In genomic region chr13:22037415-22037814, GRCm38 (mm10) we compare ENCODE assay signal across 11 mouse cellular contexts. TPM values are rescaled to one million over a fixed set of nuclear protein-coding genes. Genes with fewer than 3 reads are reported as not detected.
DNase-seq lines count a peak whose midpoint lies in the region; ATAC-seq and TF ChIP-seq lines count a peak whose summit lies in the region.
"Had no signal": no experiment of that assay in that cellular context is flagged by ENCODE, and none has a peak within 500 bp of the region (broad histone marks: within the 10 kb centered on the region; RNA-seq: fewer than 3 reads in every experiment).

No protein-coding gene starts in this region.

- TF ChIP-seq EP300 in stomach, postnatal 0 days (optimal IDR thresholded peaks at IDR 0.05): no peak

- no peaks in the 10 kb centered on the region for H3K27me3 ChIP-seq in intestine, embryonic 14.5 days (replicated peaks; ENCODE audit: control insufficient read depth, insufficient read depth, low read length)
- no peaks in the 10 kb centered on the region for H3K27me3 ChIP-seq in intestine, postnatal 0 days (replicated peaks; ENCODE audit: control insufficient read depth, insufficient read depth, low read length)
- no peaks in the 10 kb centered on the region for H3K27me3 ChIP-seq in stomach, embryonic 14.5 days (ENCODE audit: control insufficient read depth, insufficient read depth, low read length)
- no peaks in the 10 kb centered on the region for H3K27me3 ChIP-seq in stomach, postnatal 0 days (ENCODE audit: control insufficient read depth, insufficient read depth, low read length)
- no peaks in the 10 kb centered on the region for H3K27me3 ChIP-seq in limb, embryonic 10.5 days (ENCODE audit: low read depth, poor library complexity, severe bottlenecking)

- no peak overlapping the region; the same call in 1 of the 2 replicates for H3K4me2 ChIP-seq in intestine, embryonic 14.5 days (ENCODE audit: low read length)
- H3K4me2 ChIP-seq in intestine, postnatal 0 days (replicated peaks; ENCODE audit: low read depth): no peak overlapping the region
- H3K4me2 ChIP-seq in stomach, embryonic 14.5 days (replicated peaks; ENCODE audit: low read depth, low read length): no peak overlapping the region; the same call in 1 of the 2 replicates
- H3K4me2 ChIP-seq in stomach, postnatal 0 days (replicated peaks; ENCODE audit: low read depth): no peak overlapping the region

- no peaks in the 10 kb centered on the region for H3K9me3 ChIP-seq in intestine, embryonic 14.5 days (ENCODE audit: control insufficient read depth, low read length)
- no peaks in the 10 kb centered on the region for H3K9me3 ChIP-seq in intestine, postnatal 0 days (ENCODE audit: control insufficient read depth)
- H3K9me3 ChIP-seq in stomach, embryonic 14.5 days (ENCODE audit: control insufficient read depth, low read depth, low read length): no peaks in the 10 kb centered on the region
- H3K9me3 ChIP-seq in stomach, postnatal 0 days (ENCODE audit: control insufficient read depth, low read length): no peaks in the 10 kb centered on the region
- H3K9me3 ChIP-seq in limb, embryonic 10.5 days (replicated peaks): no peaks in the 10 kb centered on the region
- H3K9me3 ChIP-seq: G1E had no signal

- no peak for ATAC-seq in intestine, embryonic 14.5 days (replicated peaks; ENCODE audit: low FRiP score, low TSS enrichment, low read depth)
- ATAC-seq in intestine, postnatal 0 days: no peak
- ATAC-seq in stomach, embryonic 14.5 days (ENCODE audit: insufficient number of reproducible peaks, insufficient read depth, low FRiP score, low read depth): no peak
- no peak for ATAC-seq in stomach, postnatal 0 days (ENCODE audit: low FRiP score, low TSS enrichment)

- peaks cover 19% of the 10 kb centered on the region for H3K4me1 ChIP-seq in intestine, embryonic 14.5 days (replicated peaks; ENCODE audit: control insufficient read depth, insufficient read depth, low read length)
- H3K4me1 ChIP-seq in intestine, postnatal 0 days (replicated peaks; ENCODE audit: control insufficient read depth, insufficient read depth, low read length): 0 out of 2 replicates have a peak, but pooled peaks cover 5% of the 10 kb centered on the region
- H3K4me1 ChIP-seq in stomach, embryonic 14.5 days (ENCODE audit: control insufficient read depth, insufficient read depth, low read length): peaks cover 7% of the 10 kb centered on the region; the same call in 1 of the 2 replicates
- H3K4me1 ChIP-seq in stomach, postnatal 0 days (replicated peaks; ENCODE audit: control insufficient read depth, insufficient read depth): 0 out of 2 replicates have a peak, but pooled peaks cover 2% of the 10 kb centered on the region
- H3K4me1 ChIP-seq in limb, embryonic 10.5 days: peaks cover 14% of the 10 kb centered on the region; the same call in 1 of the 2 replicates

- H3K36me3 ChIP-seq in intestine, embryonic 14.5 days (ENCODE audit: control insufficient read depth, insufficient read depth, low read length): no peaks in the 10 kb centered on the region
- no peaks in the 10 kb centered on the region for H3K36me3 ChIP-seq in intestine, postnatal 0 days (ENCODE audit: control insufficient read depth, insufficient read depth)
- no peaks in the 10 kb centered on the region for H3K36me3 ChIP-seq in stomach, embryonic 14.5 days (ENCODE audit: control insufficient read depth, insufficient read depth, low read length)
- H3K36me3 ChIP-seq in stomach, postnatal 0 days (ENCODE audit: control insufficient read depth, insufficient read depth, low read length): no peaks in the 10 kb centered on the region
- H3K36me3 ChIP-seq in limb, embryonic 10.5 days: no peaks in the 10 kb centered on the region
- H3K36me3 ChIP-seq: G1E had no signal

- WGBS in intestine, embryonic 14.5 days: 49% methylated on average over 2 of the region's 2 CpGs
- WGBS in intestine, postnatal 0 days: 56% methylated on average over 2 of the region's 2 CpGs
- WGBS in stomach, embryonic 14.5 days: 44% methylated on average over 2 of the region's 2 CpGs
- 68% methylated on average over 2 of the region's 2 CpGs for WGBS in stomach, postnatal 0 days
- WGBS in limb, embryonic 10.5 days: 79% methylated on average over 2 of the region's 2 CpGs

- peak overlapping the region; percentile 9; the same call in 1 of the 2 replicates for H3K27ac ChIP-seq in intestine, embryonic 14.5 days (ENCODE audit: low read depth)
- H3K27ac ChIP-seq in intestine, postnatal 0 days (ENCODE audit: low read depth, low read length): no peak overlapping the region
- peak overlapping the region; percentile 87 for H3K27ac ChIP-seq in stomach, embryonic 14.5 days (ENCODE audit: low read length)
- H3K27ac ChIP-seq in stomach, postnatal 0 days (replicated peaks): no peak overlapping the region
- peak overlapping the region; percentile 95 for H3K27ac ChIP-seq in limb, embryonic 10.5 days
- H3K27ac ChIP-seq: gastrocnemius, adult 2 months had no signal

- intact Hi-C loops in left cerebral cortex, postnatal 4 days (cut with DNase I): loop anchor here (10.0 kb wide), 1 partner anchor 303 kb away; the partner anchor contains the start of gene Hist1h4j

- DNase-seq in intestine, embryonic 14.5 days (ENCODE audit: low spot score): peak; percentile 37
- no peak for DNase-seq in stomach, postnatal 0 days (ENCODE audit: low spot score)
- DNase-seq in limb, embryonic 10.5 days (ENCODE audit: low spot score): no peak
- DNase-seq in adrenal gland, postnatal 25 days: no peak
- DNase-seq in left cerebral cortex, postnatal 4 days: no peak
- DNase-seq: gastrocnemius, adult 2 months; kidney, adult 2 months had no signal

- 0 out of 2 replicates have a peak overlapping the region, but pooled peaks have one; percentile 51 for H3K9ac ChIP-seq in intestine, embryonic 14.5 days (ENCODE audit: low read length)
- H3K9ac ChIP-seq in intestine, postnatal 0 days (ENCODE audit: low read depth, low read length): no peak overlapping the region
- no peak overlapping the region for H3K9ac ChIP-seq in stomach, embryonic 14.5 days (replicated peaks; ENCODE audit: low read depth, low read length)
- no peak overlapping the region for H3K9ac ChIP-seq in stomach, postnatal 0 days (ENCODE audit: low read length)

- no peak for TF ChIP-seq CTCF in intestine, postnatal 0 days (IDR thresholded peaks at IDR 0.05; ENCODE audit: low read depth)
- TF ChIP-seq CTCF in stomach, postnatal 0 days (IDR thresholded peaks at IDR 0.05; ENCODE audit: low read depth): no peak

- no peak overlapping the region for H3K4me3 ChIP-seq in intestine, embryonic 14.5 days (ENCODE audit: low read depth, low read length)
- H3K4me3 ChIP-seq in intestine, postnatal 0 days (ENCODE audit: low read depth, low read length): no peak overlapping the region
- H3K4me3 ChIP-seq in stomach, embryonic 14.5 days (ENCODE audit: low read depth, low read length): no peak overlapping the region
- H3K4me3 ChIP-seq in stomach, postnatal 0 days (ENCODE audit: low read depth, low read length): no peak overlapping the region
- H3K4me3 ChIP-seq in limb, embryonic 10.5 days: peak overlapping the region; percentile 51
- H3K4me3 ChIP-seq: gastrocnemius, adult 2 months had no signal

RNA-seq across cellular contexts. Expression of gene Hist1h2bk, which starts 1.7 kb away (rescaled TPM):
- polyA plus RNA-seq in intestine, embryonic 14.5 days (2014; fragmentation: Nextera tagmentation; extraction: Ambion mirVana): 5.2 and 7.5 TPM in 2 replicates
- polyA plus RNA-seq in intestine, postnatal 0 days (2015; fragmentation: Nextera tagmentation; extraction: Ambion mirVana): 0.90 and 1.8 TPM in 2 replicates
- polyA plus RNA-seq in stomach, embryonic 14.5 days (2014; fragmentation: Nextera tagmentation; extraction: Ambion mirVana): 7.0 and 7.5 TPM in 2 replicates
- polyA plus RNA-seq in stomach, postnatal 0 days (2015; fragmentation: Nextera tagmentation; extraction: Ambion mirVana): 0.35 and 0.99 TPM in 2 replicates
- polyA plus RNA-seq in limb, embryonic 10.5 days (2016; fragmentation: Nextera tagmentation; extraction: Ambion mirVana): 10.3 and 11.8 TPM in 2 replicates
- total RNA-seq in adrenal gland, postnatal 25 days (2021): 121 and 135 TPM in 2 replicates
- 100 to 1,000 TPM in 1 of 2 experiments, 10 to 100 TPM in 1; 95.1 to 120 TPM for total RNA-seq in left cerebral cortex, postnatal 4 days (2021)

RNA-seq across cellular contexts. Expression of gene Hist1h2ah, which starts 2.0 kb away (rescaled TPM):
- 11.8 and 19.7 TPM in 2 replicates for polyA plus RNA-seq in intestine, embryonic 14.5 days (2014; fragmentation: Nextera tagmentation; extraction: Ambion mirVana)
- 3.4 and 5.3 TPM in 2 replicates for polyA plus RNA-seq in intestine, postnatal 0 days (2015; fragmentation: Nextera tagmentation; extraction: Ambion mirVana)
- 10.3 and 12.7 TPM in 2 replicates for polyA plus RNA-seq in stomach, embryonic 14.5 days (2014; fragmentation: Nextera tagmentation; extraction: Ambion mirVana)
- polyA plus RNA-seq in stomach, postnatal 0 days (2015; fragmentation: Nextera tagmentation; extraction: Ambion mirVana): 2.1 TPM in 1 of 2 replicates, not detected in the other
- polyA plus RNA-seq in limb, embryonic 10.5 days (2016; fragmentation: Nextera tagmentation; extraction: Ambion mirVana): 7.3 and 8.5 TPM in 2 replicates
- total RNA-seq in adrenal gland, postnatal 25 days (2021): 30.0 and 61.8 TPM in 2 replicates
- 100 to 1,000 TPM; 126 to 134 TPM for total RNA-seq in left cerebral cortex, postnatal 4 days (2021)
- polyA plus RNA-seq: heart, postnatal 0 days had no signal

RNA-seq across cellular contexts. Expression of gene Hist1h4i, which starts 3.7 kb away (rescaled TPM):
- polyA plus RNA-seq in intestine, embryonic 14.5 days (2014; fragmentation: Nextera tagmentation; extraction: Ambion mirVana): 18.9 and 19.6 TPM in 2 replicates
- polyA plus RNA-seq in intestine, postnatal 0 days (2015; fragmentation: Nextera tagmentation; extraction: Ambion mirVana): 9.4 and 9.9 TPM in 2 replicates
- 19.1 and 22.4 TPM in 2 replicates for polyA plus RNA-seq in stomach, embryonic 14.5 days (2014; fragmentation: Nextera tagmentation; extraction: Ambion mirVana)
- polyA plus RNA-seq in stomach, postnatal 0 days (2015; fragmentation: Nextera tagmentation; extraction: Ambion mirVana): 5.8 and 5.9 TPM in 2 replicates
- 27.4 and 36.3 TPM in 2 replicates for polyA plus RNA-seq in limb, embryonic 10.5 days (2016; fragmentation: Nextera tagmentation; extraction: Ambion mirVana)
- total RNA-seq in adrenal gland, postnatal 25 days (2021): 82.8 and 97.8 TPM in 2 replicates
- 10 to 100 TPM; 89.3 to 89.6 TPM for total RNA-seq in left cerebral cortex, postnatal 4 days (2021)

RNA-seq across cellular contexts. Expression of gene Hist1h2ag, which starts 5.3 kb away (rescaled TPM):
- polyA plus RNA-seq in intestine, embryonic 14.5 days (2014; fragmentation: Nextera tagmentation; extraction: Ambion mirVana): 47.9 and 67.6 TPM in 2 replicates
- polyA plus RNA-seq in intestine, postnatal 0 days (2015; fragmentation: Nextera tagmentation; extraction: Ambion mirVana): 12.9 and 16.0 TPM in 2 replicates
- polyA plus RNA-seq in stomach, embryonic 14.5 days (2014; fragmentation: Nextera tagmentation; extraction: Ambion mirVana): 43.8 and 54.9 TPM in 2 replicates
- 12.1 and 12.6 TPM in 2 replicates for polyA plus RNA-seq in stomach, postnatal 0 days (2015; fragmentation: Nextera tagmentation; extraction: Ambion mirVana)
- 59.9 and 81.0 TPM in 2 replicates for polyA plus RNA-seq in limb, embryonic 10.5 days (2016; fragmentation: Nextera tagmentation; extraction: Ambion mirVana)
- 50.6 and 64.7 TPM in 2 replicates for total RNA-seq in adrenal gland, postnatal 25 days (2021)
- total RNA-seq in left cerebral cortex, postnatal 4 days (2021): 10 to 100 TPM; 59.9 to 64.0 TPM
- polyA plus RNA-seq: kidney, adult 2 months had no signal

RNA-seq across cellular contexts. Expression of gene Hist1h2bj, which starts 5.6 kb away (rescaled TPM):
- 10.2 and 14.0 TPM in 2 replicates for polyA plus RNA-seq in intestine, embryonic 14.5 days (2014; fragmentation: Nextera tagmentation; extraction: Ambion mirVana)
- polyA plus RNA-seq in intestine, postnatal 0 days (2015; fragmentation: Nextera tagmentation; extraction: Ambion mirVana): 2.3 and 4.1 TPM in 2 replicates
- polyA plus RNA-seq in stomach, embryonic 14.5 days (2014; fragmentation: Nextera tagmentation; extraction: Ambion mirVana): 8.6 and 12.4 TPM in 2 replicates
- polyA plus RNA-seq in stomach, postnatal 0 days (2015; fragmentation: Nextera tagmentation; extraction: Ambion mirVana): 1.1 and 3.7 TPM in 2 replicates
- 14.5 and 20.7 TPM in 2 replicates for polyA plus RNA-seq in limb, embryonic 10.5 days (2016; fragmentation: Nextera tagmentation; extraction: Ambion mirVana)
- total RNA-seq in adrenal gland, postnatal 25 days (2021): 57.9 and 61.1 TPM in 2 replicates
- 10 to 100 TPM; 53.8 to 62.6 TPM for total RNA-seq in left cerebral cortex, postnatal 4 days (2021)

Comparison
In these comparisons a context has a peak if more than half of its experiments do, and no peak if none do; other contexts are left out.
1. H3K27ac ChIP-seq: peak in intestine, embryonic 14.5 days (single experiment), stomach, embryonic 14.5 days (single experiment) and limb, embryonic 10.5 days (single experiment); none in intestine, postnatal 0 days (single experiment) and stomach, postnatal 0 days (single experiment).